Mouse (Mus musculus) cerebral cortex, adult 2 months (tissue): ENCODE data around the gene Cngb1.

Experiments
- WGBS: fragments of 180-500 bp; shearing (Covaris S2); methylation state at CpG from one replicate; pipeline ENCODE4 v1.1.7; 2018; 5-methylcytosine and 5-hydroxymethylcytosine counted together

Gene Cngb1

GRCm38 (mm10) chr8:95323201-95323600, 16.8 kb upstream of the Cngb1 start:
- 70% methylated on average over 3 of the region's 3 CpGs for WGBS

- WGBS = 8% methylated on average over 41 of the region's 41 CpGs
Measured at GRCm38 (mm10) chr8:95320224-95321139, 14.1 kb upstream of the Cngb1 start.

GRCm38 (mm10) chr8:95315350-95315749, 9.0 kb upstream of the Cngb1 start:
- WGBS = 100% methylated on average over 1 of the region's 1 CpGs

GRCm38 (mm10) chr8:95314707-95315106, 8.3 kb upstream of the Cngb1 start:
- WGBS = 67% methylated on average over 2 of the region's 2 CpGs

GRCm38 (mm10) chr8:95313857-95314256, 7.5 kb upstream of the Cngb1 start:
- WGBS = 61% methylated on average over 6 of the region's 6 CpGs

- 68% methylated on average over 18 of the region's 18 CpGs for WGBS
Measured at GRCm38 (mm10) chr8:95312836-95313235, 6.5 kb upstream of the Cngb1 start.

- 56% methylated on average over 6 of the region's 6 CpGs for WGBS
Measured at GRCm38 (mm10) chr8:95310342-95310970, 4.1 kb upstream of the Cngb1 start, which contains the start of gene Tepp. Tepp (plus strand) TSS chr8:95310566.

- 89% methylated on average over 4 of the region's 4 CpGs for WGBS
Measured at GRCm38 (mm10) chr8:95305526-95305925, 859 bp downstream of the Cngb1 start.

- WGBS = 31% methylated on average over 5 of the region's 5 CpGs
Measured at GRCm38 (mm10) chr8:95302410-95302809, 4.0 kb downstream of the Cngb1 start.

- WGBS = 48% methylated on average over 7 of the region's 7 CpGs
Measured at GRCm38 (mm10) chr8:95293891-95294290, 12.5 kb downstream of the Cngb1 start.

GRCm38 (mm10) chr8:95293172-95293571, 13.2 kb downstream of the Cngb1 start:
- 60% methylated on average over 11 of the region's 11 CpGs for WGBS

- 54% methylated on average over 6 of the region's 6 CpGs for WGBS
Measured at GRCm38 (mm10) chr8:95289066-95289650, 17.2 kb downstream of the Cngb1 start.

GRCm38 (mm10) chr8:95281493-95281892, 24.9 kb downstream of the Cngb1 start:
- WGBS = 76% methylated on average over 5 of the region's 5 CpGs

GRCm38 (mm10) chr8:95272871-95273270, 33.5 kb downstream of the Cngb1 start:
- WGBS = 45% methylated on average over 2 of the region's 2 CpGs

- 75% methylated on average over 4 of the region's 4 CpGs for WGBS
Measured at GRCm38 (mm10) chr8:95271841-95272240, 34.5 kb downstream of the Cngb1 start.

GRCm38 (mm10) chr8:95270501-95270900, 35.9 kb downstream of the Cngb1 start:
- WGBS = 79% methylated on average over 12 of the region's 12 CpGs

GRCm38 (mm10) chr8:95262181-95262580, 44.2 kb downstream of the Cngb1 start:
- 94% methylated on average over 2 of the region's 2 CpGs for WGBS

- 85% methylated on average over 10 of the region's 10 CpGs for WGBS
Measured at GRCm38 (mm10) chr8:95255611-95256010, 50.8 kb downstream of the Cngb1 start.

- 21% methylated on average over 16 of the region's 16 CpGs for WGBS
Measured at GRCm38 (mm10) chr8:95254564-95255434, 51.6 kb downstream of the Cngb1 start.

GRCm38 (mm10) chr8:95252056-95252455, 54.3 kb downstream of the Cngb1 start:
- WGBS = 83% methylated on average over 9 of the region's 9 CpGs

GRCm38 (mm10) chr8:95249847-95250246, 56.5 kb downstream of the Cngb1 start:
- 62% methylated on average over 4 of the region's 4 CpGs for WGBS

GRCm38 (mm10) chr8:95247277-95247676, 59.1 kb downstream of the Cngb1 start:
- 61% methylated on average over 5 of the region's 5 CpGs for WGBS
